Mouse (Mus musculus) retina, adult 2 months (tissue): ENCODE measurements around the gene Tcf12.

Experiments used
- DNase-seq: peaks from one replicate; pipeline ENCODE4 v3.0.0-alpha.2; 2012; ENCODE audit warnings: low read depth, low spot score

Tcf12 gene

DNA sequence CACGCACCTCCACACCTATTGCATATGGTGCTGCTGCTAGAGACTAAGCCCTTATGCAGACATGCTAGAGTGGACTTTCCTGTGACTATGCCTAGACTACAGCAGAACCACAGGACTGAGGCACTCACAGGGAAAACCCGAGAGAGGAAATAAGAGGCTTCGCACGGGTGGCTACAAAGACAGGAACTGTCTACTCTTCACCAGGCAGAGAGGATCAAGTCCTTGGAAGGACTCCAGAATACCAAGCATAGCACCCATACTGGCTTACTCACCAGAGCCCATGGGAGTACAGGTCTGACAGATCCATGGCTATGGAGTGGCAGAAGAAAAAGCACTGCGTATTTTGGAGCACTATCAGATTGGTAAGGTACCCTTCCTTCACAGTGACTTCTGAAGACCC, 269.8 kb downstream of the Tcf12 start:
- DNase-seq, result no peak

DNA sequence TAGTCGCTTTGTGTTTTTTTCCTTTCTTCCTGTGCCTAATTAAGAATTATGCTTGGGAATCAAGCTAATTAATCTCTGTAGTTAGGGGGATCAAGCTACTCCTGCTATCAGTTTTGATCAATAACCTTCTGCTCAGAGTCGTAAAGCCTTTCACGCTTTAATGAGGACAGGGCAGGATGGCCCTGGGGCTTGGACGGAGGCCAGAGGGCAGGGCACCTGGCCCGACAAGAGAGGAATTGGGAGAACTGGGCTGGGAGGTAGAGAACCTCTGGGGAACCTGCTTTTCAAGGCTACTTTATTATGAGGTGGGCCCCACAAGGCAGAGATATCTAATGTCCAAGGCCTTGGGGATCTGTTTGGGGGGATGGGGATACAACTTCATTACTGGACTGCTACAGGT, 274.3 kb downstream of the Tcf12 start:
- DNase-seq, result no peak

- DNase-seq, result no peak
Observed at GRCm38 (mm10) chr9:71836366-71836765, 275.3 kb downstream of the Tcf12 start.

- no peak for DNase-seq
Observed at GRCm38 (mm10) chr9:71835203-71835815, 276.4 kb downstream of the Tcf12 start.

- DNase-seq, result no peak
Observed at GRCm38 (mm10) chr9:71834707-71835106, 277.0 kb downstream of the Tcf12 start.

- peak; percentile 26 for DNase-seq
Observed at GRCm38 (mm10) chr9:71831756-71832699, 279.6 kb downstream of the Tcf12 start.

GRCm38 (mm10) chr9:71830994-71831393, 280.7 kb downstream of the Tcf12 start:
- DNase-seq, result no peak

DNA sequence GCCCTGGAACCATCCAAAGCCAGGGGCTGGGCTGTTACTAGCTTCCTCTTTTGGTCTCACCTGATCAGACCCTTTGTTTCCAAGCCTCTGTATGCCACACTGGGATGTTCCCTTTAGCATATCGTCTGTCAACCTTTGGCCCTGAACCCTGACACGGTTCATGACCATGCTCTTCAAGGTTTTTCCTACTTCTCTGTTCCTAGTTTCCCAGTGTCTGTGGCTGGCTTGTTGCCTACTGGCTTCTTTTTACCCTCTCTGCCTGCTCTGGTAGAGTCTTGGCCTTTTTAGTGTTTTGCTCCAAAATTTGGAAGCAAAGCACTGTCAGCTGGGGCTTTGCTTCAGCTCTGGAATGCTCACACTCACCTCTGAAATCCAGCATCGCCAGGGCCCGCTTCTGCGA, 281.3 kb downstream of the Tcf12 start:
- DNase-seq, result no peak

- no peak for DNase-seq
Observed at GRCm38 (mm10) chr9:71829753-71830152, 281.9 kb downstream of the Tcf12 start.

DNA sequence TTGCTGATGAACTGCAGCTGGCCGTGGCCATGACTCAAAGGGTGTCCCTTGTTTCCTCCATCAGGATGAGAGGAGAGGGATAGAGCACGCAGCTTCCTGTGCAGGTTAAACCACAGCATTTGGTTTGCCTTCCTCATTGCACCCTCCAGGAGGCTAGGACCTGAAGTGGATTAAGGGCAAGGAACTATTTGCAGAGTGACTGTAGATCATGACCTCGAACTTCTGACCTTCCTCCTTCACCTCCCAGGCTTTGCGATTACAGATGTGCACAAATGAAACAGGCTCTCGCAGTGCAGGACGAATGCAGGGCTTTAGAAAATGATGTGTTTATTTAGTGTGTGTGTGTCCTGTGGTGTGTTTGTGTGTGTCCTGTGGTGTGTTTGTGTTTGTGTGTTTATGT, 282.5 kb downstream of the Tcf12 start:
- no peak for DNase-seq

- no peak for DNase-seq
Observed at GRCm38 (mm10) chr9:71827371-71827770, 284.3 kb downstream of the Tcf12 start.

DNA sequence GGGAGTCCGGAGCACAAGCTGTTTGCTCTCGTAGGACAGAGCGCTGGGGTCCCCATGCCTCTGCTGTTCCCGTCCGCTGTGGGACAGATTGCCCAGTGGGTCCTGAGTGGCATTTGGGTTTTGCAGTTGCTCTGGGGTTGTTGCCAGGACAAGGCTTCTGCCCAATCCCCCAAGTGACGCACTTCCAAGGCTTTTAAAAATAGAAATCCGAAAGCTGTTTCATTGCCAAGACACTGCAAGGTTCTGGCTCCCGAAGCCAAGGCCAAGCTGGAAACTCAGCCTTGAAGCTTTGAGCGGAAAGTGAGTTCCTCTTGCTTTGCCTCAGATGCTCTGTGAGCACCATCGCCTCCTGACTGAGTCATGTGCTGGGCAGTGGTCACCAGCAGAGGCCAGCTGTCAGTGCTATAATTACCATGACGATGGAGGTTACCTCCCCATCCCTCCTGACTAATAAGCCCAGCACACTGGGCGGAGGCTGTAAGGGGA, 285.6 kb downstream of the Tcf12 start:
- DNase-seq, result no peak

DNA sequence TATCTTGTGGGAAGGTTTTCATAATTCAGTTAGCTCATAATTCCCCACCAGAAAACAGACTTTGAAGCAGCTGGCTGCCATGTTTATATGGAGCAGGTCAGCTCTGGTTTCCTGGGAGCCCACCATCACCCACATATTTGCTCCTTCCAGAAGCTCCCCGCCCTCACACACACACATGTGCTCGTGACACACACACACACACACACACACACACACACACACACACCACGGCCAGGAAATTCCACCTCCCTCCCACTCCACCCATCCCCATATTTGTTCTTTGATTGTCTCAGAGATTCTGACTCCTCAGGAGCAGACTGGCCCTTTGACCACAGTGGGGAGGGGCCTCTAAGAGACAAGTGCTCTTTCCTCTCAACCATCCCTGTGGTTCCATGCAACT, 289.7 kb downstream of the Tcf12 start:
- DNase-seq, result no peak

DNA sequence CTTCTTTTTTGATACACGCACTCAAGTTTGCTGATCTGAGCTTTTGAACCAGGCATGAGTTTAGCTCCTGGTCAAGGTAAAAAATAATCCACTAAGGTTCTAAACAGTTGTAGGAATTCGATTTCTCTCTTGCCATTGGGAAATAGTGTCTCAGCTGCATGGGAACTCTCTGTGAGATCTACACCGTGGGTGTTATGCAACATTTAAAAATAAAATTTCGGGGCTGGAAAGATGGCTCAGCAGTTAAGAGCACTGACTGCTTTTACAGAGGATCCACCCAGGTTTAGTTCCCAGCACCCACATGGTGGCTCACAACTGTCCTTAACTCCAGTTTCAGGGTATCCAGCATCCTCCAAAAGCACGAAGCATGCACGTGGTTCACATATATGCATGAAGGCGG, 293.2 kb downstream of the Tcf12 start:
- DNase-seq, result no peak

- DNase-seq, result no peak
Observed at GRCm38 (mm10) chr9:71816121-71816520, 295.6 kb downstream of the Tcf12 start.

GRCm38 (mm10) chr9:71813565-71813964, 298.1 kb downstream of the Tcf12 start:
- no peak for DNase-seq

DNA sequence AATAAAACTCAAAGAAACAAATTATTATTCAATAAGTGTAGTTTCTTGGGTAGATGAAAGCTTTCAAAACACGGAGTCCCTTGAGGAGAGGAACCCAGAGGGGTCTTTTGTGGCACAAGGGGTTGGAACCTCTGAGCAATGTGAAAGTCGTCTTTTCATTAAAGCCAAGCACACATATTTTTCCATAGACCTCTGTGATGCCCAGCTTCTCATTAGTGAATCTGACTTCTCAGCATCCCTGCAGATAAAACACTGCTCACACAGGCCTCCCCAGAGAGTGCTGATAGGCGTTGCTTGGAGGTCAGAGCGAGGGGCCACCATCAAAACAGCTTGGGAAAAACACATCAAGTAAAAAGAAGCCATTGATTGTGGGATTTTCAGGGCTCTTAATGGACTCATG, 298.8 kb downstream of the Tcf12 start:
- DNase-seq, result no peak

- no peak for DNase-seq
Observed at GRCm38 (mm10) chr9:71812402-71812801, 299.3 kb downstream of the Tcf12 start.

DNA sequence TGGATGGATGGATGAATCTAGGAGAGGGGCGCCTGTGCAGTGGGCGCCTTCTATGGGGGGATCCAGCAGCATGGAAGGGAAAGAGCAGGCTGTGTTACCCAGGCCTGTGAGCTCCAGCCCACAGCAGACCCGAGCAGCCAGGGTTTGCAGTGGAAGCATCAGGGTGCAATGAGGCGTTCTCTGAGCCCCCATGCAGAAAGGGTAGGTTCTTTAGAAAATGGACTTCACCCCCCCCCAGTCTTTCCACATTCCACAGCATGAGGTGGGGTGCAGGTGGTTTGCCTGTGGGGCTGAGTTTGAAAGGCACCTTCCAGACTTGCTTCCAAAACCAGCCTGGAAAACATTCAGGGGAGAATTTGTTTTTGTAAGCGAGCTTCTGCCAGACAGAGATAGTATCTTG, 300.3 kb downstream of the Tcf12 start:
- DNase-seq, result no peak

GRCm38 (mm10) chr9:71810723-71811122, 300.9 kb downstream of the Tcf12 start:
- DNase-seq, result no peak

- DNase-seq, result no peak
Observed at GRCm38 (mm10) chr9:71808640-71809254, 302.9 kb downstream of the Tcf12 start.

- no peak for DNase-seq
Observed at GRCm38 (mm10) chr9:71807801-71808200, 303.9 kb downstream of the Tcf12 start.
